Comparison of ENCODE assay signal across 9 mouse cellular contexts in the genomic region with DNA sequence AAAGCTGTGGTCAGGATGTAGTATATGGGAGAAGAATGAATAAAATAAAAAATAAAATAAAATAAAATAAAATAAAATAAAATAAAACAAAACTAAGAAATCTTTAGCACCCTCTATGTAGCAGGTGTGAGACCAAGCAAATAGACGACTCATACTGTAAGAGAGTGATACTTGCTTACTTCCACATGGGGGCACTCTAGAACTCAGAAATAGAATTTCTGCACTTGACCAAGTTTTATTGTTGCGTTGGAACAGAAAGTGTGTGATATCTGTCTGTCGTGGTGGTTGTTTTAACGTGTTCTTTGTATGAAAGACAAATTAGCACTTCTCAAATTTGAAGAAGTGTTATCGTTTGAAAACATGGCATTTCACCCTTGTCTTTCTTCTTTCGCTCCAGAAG.
DNase-seq lines count a peak whose midpoint lies in the region; ATAC-seq and TF ChIP-seq lines count a peak whose summit lies in the region.
"Had no signal": no experiment of that assay in that cellular context is flagged by ENCODE, and none has a peak within 500 bp of the region (broad histone marks: within the 10 kb centered on the region; RNA-seq: fewer than 3 reads in every experiment).

No protein-coding gene starts in this region.

- peak; percentile 47 for TF ChIP-seq CTCF in lung, embryonic 14.5 days (IDR thresholded peaks at IDR 0.05; ENCODE audit: low read depth)
- TF ChIP-seq CTCF in thymus, adult 2 months (IDR thresholded peaks at IDR 0.05; ENCODE audit: borderline replicate concordance, control insufficient read depth, extremely low read depth, insufficient read depth, low read length, poor library complexity), result no peak

- TF ChIP-seq POLR2A in thymus, adult 2 months (IDR thresholded peaks at IDR 0.05; ENCODE audit: control insufficient read depth, extremely low read depth, insufficient read depth, low read length, poor library complexity), result no peak

- 36% methylated on average over 6 of the region's 6 CpGs for WGBS in lung, embryonic 14.5 days
- 43% methylated on average over 6 of the region's 6 CpGs for WGBS in forebrain, embryonic 16.5 days
- WGBS in thymus, adult 2 months, result 47% methylated on average over 6 of the region's 6 CpGs

- no peaks in the 10 kb centered on the region for H3K36me3 ChIP-seq in lung, embryonic 14.5 days (ENCODE audit: insufficient read depth)
- no peaks in the 10 kb centered on the region for H3K36me3 ChIP-seq in forebrain, embryonic 16.5 days (ENCODE audit: control insufficient read depth, insufficient read depth)
- no peaks in the 10 kb centered on the region for H3K36me3 ChIP-seq in thymus, adult 2 months (ENCODE audit: control insufficient read depth, insufficient read depth, low read length)

- no peak overlapping the region for H3K27ac ChIP-seq in lung, embryonic 14.5 days (ENCODE audit: low read depth)
- H3K27ac ChIP-seq in forebrain, embryonic 16.5 days (ENCODE audit: low read length), result no peak overlapping the region
- H3K27ac ChIP-seq in thymus, adult 2 months (ENCODE audit: control insufficient read depth, insufficient read depth, low read length), result no peak overlapping the region

- DNase-seq in cerebellum, adult 9-10 months, result peak; percentile 6
- DNase-seq in cerebellum, postnatal 36 days, result no peak
- DNase-seq in lung, embryonic 14.5 days, result peak; percentile 76
- no peak for DNase-seq in lung, postnatal 25 days (ENCODE audit: low spot score)
- DNase-seq in retina, postnatal 1 day, result peak; percentile 45
- no peak for DNase-seq in natural killer cell, adult 2 months (ENCODE audit: low spot score in 2 of 2)
- DNase-seq in thymus, adult 2 months, result no peak
- DNase-seq: kidney, adult 2 months had no signal

- H3K27me3 ChIP-seq in lung, embryonic 14.5 days (ENCODE audit: insufficient read depth, low read length), result no peaks in the 10 kb centered on the region
- H3K27me3 ChIP-seq in forebrain, embryonic 16.5 days (replicated peaks; ENCODE audit: control insufficient read depth, insufficient read depth, low read length), result no peaks in the 10 kb centered on the region
- no peaks in the 10 kb centered on the region for H3K27me3 ChIP-seq in thymus, adult 2 months (ENCODE audit: control insufficient read depth, insufficient read depth, low read length)

- ATAC-seq in lung, embryonic 14.5 days (ENCODE audit: insufficient read depth), result no peak; the same call in 1 of the 2 replicates
- ATAC-seq in forebrain, embryonic 16.5 days, result peak; percentile 72

- no peaks in the 10 kb centered on the region for H3K9me3 ChIP-seq in lung, embryonic 14.5 days (ENCODE audit: low read depth, low read length)
- no peaks in the 10 kb centered on the region for H3K9me3 ChIP-seq in forebrain, embryonic 16.5 days (ENCODE audit: control insufficient read depth, low read length)

- no peak overlapping the region for H3K4me3 ChIP-seq in lung, embryonic 14.5 days (ENCODE audit: low read depth, low read length)
- no peak overlapping the region for H3K4me3 ChIP-seq in forebrain, embryonic 16.5 days (replicated peaks; ENCODE audit: low read length)
- no peak overlapping the region for H3K4me3 ChIP-seq in thymus, adult 2 months (ENCODE audit: control insufficient read depth, insufficient read depth, low read length)

- no peaks in the 10 kb centered on the region for H3K4me1 ChIP-seq in lung, embryonic 14.5 days (ENCODE audit: insufficient read depth)
- H3K4me1 ChIP-seq in forebrain, embryonic 16.5 days (replicated peaks; ENCODE audit: control insufficient read depth, insufficient read depth, low read length), result no peaks in the 10 kb centered on the region
- H3K4me1 ChIP-seq in thymus, adult 2 months (replicated peaks; ENCODE audit: control insufficient read depth, insufficient read depth, low read length), result no peaks in the 10 kb centered on the region

- H3K4me2 ChIP-seq in lung, embryonic 14.5 days, result no peak overlapping the region
- H3K4me2 ChIP-seq in forebrain, embryonic 16.5 days (ENCODE audit: low read length), result no peak overlapping the region

- no peak overlapping the region for H3K9ac ChIP-seq in lung, embryonic 14.5 days
- no peak overlapping the region for H3K9ac ChIP-seq in forebrain, embryonic 16.5 days (replicated peaks; ENCODE audit: low read depth, low read length)

Comparison
In these comparisons a context has a peak if more than half of its experiments do, and no peak if none do; other contexts are left out.
1. DNase-seq: peak in cerebellum, adult 9-10 months (single experiment), lung, embryonic 14.5 days (single experiment) and retina, postnatal 1 day (single experiment); none in cerebellum, postnatal 36 days (0 of 2), lung, postnatal 25 days (single experiment), natural killer cell, adult 2 months (0 of 2) and thymus, adult 2 months (single experiment).